Mouse (Mus musculus) heart, embryonic 15.5 days (tissue): ENCODE data around the gene Lrrc8e. TPM values are rescaled to one million over a fixed set of nuclear protein-coding genes. Genes with fewer than 3 reads are reported as not detected.

Experiments used
- polyA plus RNA-seq: library from polyadenylated mRNA; unstranded; fragments of >200 nt; fragmentation: Nextera tagmentation; extraction: Ambion mirVana; gene quantifications from 2 replicates; pipeline ENCODE4 v1.2.1, GENCODE M21; 2015

The Lrrc8e gene
- polyA plus RNA-seq, 1 experiment from 2014 or later, result 0.11 TPM

Other genes with a start within 250 kb of the Lrrc8e start
- not detected in 2 replicates for gene Cd209f, start 121.0 kb upstream of the Lrrc8e start, polyA plus RNA-seq
- gene Cd209g, start 92.7 kb upstream of the Lrrc8e start, polyA plus RNA-seq, result not detected in 2 replicates
- gene Evi5l, start 60.3 kb upstream of the Lrrc8e start, polyA plus RNA-seq, result 12.9 and 18.3 TPM in 2 replicates
- 0.44 and 0.95 TPM in 2 replicates for gene Prr36, start 9.4 kb upstream of the Lrrc8e start, polyA plus RNA-seq
- gene Map2k7, start 11.9 kb downstream of the Lrrc8e start, polyA plus RNA-seq, result 21.0 and 24.6 TPM in 2 replicates
- 0.34 and 0.79 TPM in 2 replicates for gene Gm49320, start 12.0 kb downstream of the Lrrc8e start, polyA plus RNA-seq
- gene Tgfbr3l, start 21.4 kb downstream of the Lrrc8e start, polyA plus RNA-seq, result 3.0 and 3.3 TPM in 2 replicates
- 37.7 and 47.0 TPM in 2 replicates for gene Snapc2, start 26.3 kb downstream of the Lrrc8e start, polyA plus RNA-seq
- gene Ctxn1, start 32.4 kb downstream of the Lrrc8e start, polyA plus RNA-seq, result 27.8 and 37.3 TPM in 2 replicates
- gene Timm44, start 49.1 kb downstream of the Lrrc8e start, polyA plus RNA-seq, result 59.5 and 60.2 TPM in 2 replicates
- gene Ccl25, start 98.4 kb downstream of the Lrrc8e start, polyA plus RNA-seq, result 15.7 and 63.4 TPM in 2 replicates
- 160 and 165 TPM in 2 replicates for gene Elavl1, start 98.6 kb downstream of the Lrrc8e start, polyA plus RNA-seq